Mouse (Mus musculus) liver, adult 2 months (tissue): Measurements from ENCODE around the gene Mmp21.
A peak's percentile ranks its signal among the peaks of the same experiment; 100 is the strongest.

Experiments used
- CTCF ChIP-seq: fragments of 200-500 bp; IDR thresholded peaks from 2 replicates; pipeline ENCODE4 v1.5.1; 2011; ENCODE audit warnings: low read depth, low read length, control low read depth
- POLR2A ChIP-seq: fragments of 200-500 bp; IDR thresholded peaks from 2 replicates; pipeline ENCODE4 v1.6.1; 2011; ENCODE audit warnings: low read length, control low read depth; ENCODE audit not compliant: insufficient read depth; ENCODE audit errors: extremely low read depth

DNA sequence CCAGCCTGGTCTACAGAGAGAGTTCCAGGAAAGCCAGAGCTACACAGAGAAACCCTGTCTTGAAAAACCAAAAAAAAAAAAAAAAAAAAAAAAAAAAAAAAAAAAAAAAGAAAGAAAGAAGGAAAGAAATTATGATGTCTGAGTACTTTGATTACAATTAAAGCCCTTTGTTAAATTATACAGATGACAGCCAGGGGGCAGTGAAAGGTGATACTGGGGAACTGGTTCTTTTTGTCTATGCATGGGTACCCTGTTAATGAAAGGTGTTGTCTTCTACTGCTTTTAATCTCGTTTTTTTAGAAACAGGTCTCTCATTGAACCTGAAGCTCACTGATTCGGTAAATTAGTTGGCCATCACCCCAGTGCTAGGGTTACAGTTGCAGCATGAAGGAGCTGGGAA lies 27.4 kb upstream of the Mmp21 start:
- TF ChIP-seq POLR2A: no peak
- TF ChIP-seq CTCF: peak; percentile 10; the same call in 1 of the 2 replicates
